Mouse (Mus musculus) kidney, adult 2 months (tissue): ENCODE data around the gene Timm23. TPM values are rescaled to one million over a fixed set of nuclear protein-coding genes. Genes with fewer than 3 reads are reported as not detected.

Experiments used
- DNase-seq: peaks from one replicate; pipeline ENCODE4 v3.0.0; 2021
- H3K27ac ChIP-seq: fragments of 200-500 bp; 2 replicates; pipeline ENCODE4 v1.5.1; 2012; ENCODE audit warnings: low read depth, low read length, control low read depth, inconsistent platforms; ENCODE audit not compliant: insufficient read depth
- H3K27me3 ChIP-seq: fragments of 200-500 bp; replicated peaks from 2 replicates; pipeline ENCODE4 v1.6.1; 2012; ENCODE audit warnings: mild to moderate bottlenecking, moderate library complexity, low read length, inconsistent platforms; ENCODE audit not compliant: control insufficient read depth, insufficient read depth
- H3K36me3 ChIP-seq: fragments of 200-500 bp; 2 replicates; pipeline ENCODE4 v1.6.1; 2012; ENCODE audit warnings: mild to moderate bottlenecking, moderate library complexity, low read length, inconsistent platforms; ENCODE audit not compliant: control insufficient read depth, insufficient read depth
- H3K4me1 ChIP-seq: fragments of 200-500 bp; 2 replicates; pipeline ENCODE4 v1.6.1; 2011; ENCODE audit warnings: low read length; ENCODE audit not compliant: control insufficient read depth, insufficient read depth
- H3K4me3 ChIP-seq: fragments of 200-500 bp; 2 replicates; pipeline ENCODE4 v1.5.1; 2011; ENCODE audit warnings: mild to moderate bottlenecking, low read depth, low read length, control low read depth; ENCODE audit not compliant: insufficient read depth
- CTCF ChIP-seq: fragments of 200-500 bp; conservative IDR thresholded peaks from 2 replicates; pipeline ENCODE4 v1.5.1; 2011; ENCODE audit warnings: low read depth, mild to moderate bottlenecking, control low read depth, low read length, moderate library complexity, mixed read lengths; ENCODE audit not compliant: insufficient read depth, insufficient read length
- POLR2A ChIP-seq: fragments of 200-500 bp; IDR thresholded peaks from one replicate; pipeline ENCODE4 v1.6.1; 2011; ENCODE audit warnings: low read depth, low read length, control low read depth
- WGBS: fragments of 180-500 bp; shearing (Covaris S2); methylation state at CpG from one replicate; pipeline ENCODE4 v1.1.7; 2018; 5-methylcytosine and 5-hydroxymethylcytosine counted together
- polyA plus RNA-seq: library from polyadenylated mRNA; depleted of rRNA; stranded (reverse); fragments of >200 nt; gene quantifications from 2 replicates; pipeline ENCODE4 v1.2.3, GENCODE M21; 2012

The Timm23 gene
- polyA plus RNA-seq, 1 experiment = 189 TPM

DNA sequence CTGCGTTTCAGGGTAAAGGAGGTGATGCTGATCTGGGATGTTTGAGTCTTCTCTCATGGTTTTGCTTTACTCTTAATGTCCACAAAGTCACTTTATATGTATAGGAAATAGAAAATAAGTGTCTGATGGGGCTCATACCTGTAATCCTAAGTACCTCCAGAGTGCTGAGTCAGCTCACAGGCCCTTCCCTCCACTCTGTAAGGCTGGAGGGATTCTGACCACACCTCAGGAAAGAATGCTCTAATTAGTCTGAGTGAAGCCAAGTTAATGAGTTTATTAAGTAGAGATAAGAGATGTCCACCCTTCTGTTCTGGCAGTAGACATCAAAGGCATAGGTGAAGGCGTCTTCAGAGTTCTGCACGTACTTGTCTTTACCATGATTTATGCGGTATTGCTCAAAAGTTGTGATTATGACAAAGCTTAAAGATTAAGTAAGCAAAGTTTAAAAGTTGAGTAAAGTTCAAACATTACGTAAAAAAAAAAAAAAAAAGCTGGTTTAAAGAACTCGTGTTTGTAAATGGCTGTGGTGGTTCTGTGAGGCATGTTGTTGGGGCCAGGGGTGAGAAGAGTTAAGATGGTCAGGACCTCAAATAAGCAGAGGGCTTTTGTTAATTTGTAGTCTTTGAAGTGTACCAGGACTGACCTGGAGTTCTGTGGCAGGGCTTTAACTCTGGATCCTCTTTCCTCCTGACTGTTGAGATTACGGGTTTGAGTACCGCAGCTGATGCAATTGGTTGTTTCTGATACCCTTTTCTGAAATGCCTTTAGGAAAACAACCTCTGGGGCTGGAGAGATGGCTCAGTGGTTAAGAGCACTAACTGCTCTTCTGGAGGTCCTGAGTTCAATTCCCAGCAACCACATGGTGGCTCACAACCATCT, 37.3 kb downstream of the Timm23 start:
- no peak overlapping the region for H3K4me3 ChIP-seq
- peak overlapping the region; percentile 79 for H3K27ac ChIP-seq
- peak; percentile 34 for DNase-seq
- TF ChIP-seq CTCF (no peak), POLR2A (no peak)
- no peaks in the 10 kb centered on the region for H3K36me3 ChIP-seq
- peaks cover 40% of the 10 kb centered on the region for H3K4me1 ChIP-seq
- WGBS = 69% methylated on average over 8 of the region's 8 CpGs
- no peaks in the 10 kb centered on the region for H3K27me3 ChIP-seq

DNA sequence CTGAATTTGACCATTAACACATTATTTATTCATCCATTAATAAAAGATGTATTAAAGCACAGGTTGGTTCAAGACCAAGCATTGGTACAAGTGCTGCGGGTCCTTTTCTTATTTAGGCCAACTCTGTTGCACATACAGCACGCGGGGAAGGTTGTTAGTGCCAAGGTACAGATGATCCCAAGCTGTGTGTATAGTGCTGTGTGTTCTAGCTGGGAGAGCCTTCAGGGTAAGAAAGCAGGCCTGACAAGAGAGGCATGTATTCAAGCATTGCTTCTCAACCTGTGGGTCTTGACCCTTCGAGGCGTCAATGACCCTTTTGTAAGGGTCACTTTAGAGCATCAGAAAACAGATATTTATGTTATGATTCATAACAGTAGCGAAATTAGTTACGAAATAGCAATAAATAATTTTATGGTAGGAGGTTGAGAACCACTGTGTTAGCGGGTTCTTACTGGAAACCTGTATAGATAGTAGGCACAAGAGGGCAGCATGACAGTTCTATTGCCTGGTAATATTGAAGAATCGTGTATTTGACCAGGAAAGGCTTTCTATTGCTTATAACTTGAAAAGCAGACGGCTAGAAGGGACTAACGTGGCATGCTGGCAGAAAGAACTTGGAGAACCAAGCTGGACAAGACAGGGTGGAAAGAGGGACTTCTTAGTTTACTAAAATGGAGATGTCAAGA, 38.4 kb downstream of the Timm23 start:
- WGBS = 85% methylated on average over 11 of the region's 11 CpGs
- no peak overlapping the region for H3K27ac ChIP-seq
- peaks cover 39% of the 10 kb centered on the region for H3K4me1 ChIP-seq
- no peaks in the 10 kb centered on the region for H3K36me3 ChIP-seq
- TF ChIP-seq POLR2A (no peak), CTCF (no peak)
- no peaks in the 10 kb centered on the region for H3K27me3 ChIP-seq
- no peak for DNase-seq
- no peak overlapping the region for H3K4me3 ChIP-seq

DNA sequence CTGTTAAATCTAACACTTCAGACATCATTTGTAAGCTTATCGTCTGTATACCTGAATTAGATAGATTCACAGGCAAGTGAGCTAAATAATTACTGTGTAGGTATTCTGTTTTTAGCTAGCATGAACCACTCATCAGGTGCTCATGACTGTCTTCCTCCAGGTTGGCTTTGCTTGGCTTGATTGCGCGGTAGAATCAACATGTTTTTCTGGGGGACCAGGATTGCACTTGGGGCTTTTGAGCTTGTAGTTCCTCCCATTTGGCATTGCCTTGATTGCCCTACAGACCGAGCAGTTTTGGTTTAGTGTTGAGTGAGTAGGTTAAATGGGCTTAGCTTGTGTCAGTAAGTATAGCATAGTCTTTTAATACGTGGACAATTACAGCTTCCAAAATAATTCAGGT, 39.5 kb downstream of the Timm23 start:
- Histone ChIP-seq H3K36me3 (no peaks in the 10 kb centered on the region), H3K27me3 (no peaks in the 10 kb centered on the region), H3K27ac (no peak overlapping the region), H3K4me3 (no peak overlapping the region), H3K4me1 (peaks cover 30% of the 10 kb centered on the region)
- DNase-seq = no peak
- WGBS = 85% methylated on average over 5 of the region's 5 CpGs
- TF ChIP-seq POLR2A (no peak), CTCF (no peak)

GRCm38 (mm10) chr14:32161090-32161885, 40.4 kb downstream of the Timm23 start:
- 66% methylated on average over 12 of the region's 12 CpGs for WGBS
- Histone ChIP-seq H3K4me3 (0 out of 2 replicates have a peak overlapping the region, but pooled peaks have one; percentile 1), H3K36me3 (no peaks in the 10 kb centered on the region), H3K27me3 (no peaks in the 10 kb centered on the region), H3K4me1 (peaks cover 26% of the 10 kb centered on the region; the same call in 1 of the 2 replicates), H3K27ac (no peak overlapping the region)
- no peak for TF ChIP-seq CTCF
- no peak for TF ChIP-seq POLR2A
- peak; percentile 29 for DNase-seq

DNA sequence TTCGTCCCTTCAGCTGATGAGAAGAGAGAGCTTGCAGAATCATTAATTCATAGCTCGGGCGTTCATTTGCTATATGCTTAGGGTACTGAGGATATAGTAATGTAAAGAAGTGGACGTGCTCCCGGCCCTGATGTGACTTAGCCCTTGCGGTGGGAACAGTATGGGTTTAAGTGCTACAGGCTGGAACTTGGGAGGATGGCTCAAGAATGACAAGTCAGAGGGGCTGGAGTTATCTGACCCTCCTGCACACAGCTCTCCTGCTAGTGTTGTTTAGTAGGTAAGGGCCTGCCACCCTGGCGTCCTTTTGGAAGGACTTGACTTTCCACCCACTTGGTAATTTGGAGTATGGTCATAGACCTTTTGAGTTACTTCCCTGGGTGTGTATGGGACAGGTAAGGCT, 41.1 kb downstream of the Timm23 start:
- Histone ChIP-seq H3K27me3 (no peaks in the 10 kb centered on the region), H3K4me1 (peaks cover 26% of the 10 kb centered on the region; the same call in 1 of the 2 replicates), H3K4me3 (peak overlapping the region; percentile 87), H3K36me3 (no peaks in the 10 kb centered on the region), H3K27ac (peak overlapping the region; percentile 96)
- no peak for TF ChIP-seq POLR2A
- no peak for TF ChIP-seq CTCF
- 12% methylated on average over 7 of the region's 7 CpGs for WGBS
- no peak for DNase-seq

GRCm38 (mm10) chr14:32159690-32160246, 41.9 kb downstream of the Timm23 start, which contains the start of gene Ncoa4:
Gene Ncoa4, plus strand, starts transcription at chr14:32159865.
- H3K4me1 ChIP-seq = peaks cover 21% of the 10 kb centered on the region; the same call in 1 of the 2 replicates
- peak; percentile 68 for TF ChIP-seq POLR2A
- TF ChIP-seq CTCF = no peak

More at GRCm38 (mm10) chr14:32159690-32160246, 41.9 kb downstream of the Timm23 start, which contains the start of gene Ncoa4:
- peak within 1 kb of the TSS; percentile 96 for H3K27ac ChIP-seq
- under 1% methylated on average over 40 of the region's 40 CpGs for WGBS
- peak within 1 kb of the TSS; percentile 87 for H3K4me3 ChIP-seq
- H3K36me3 ChIP-seq = no peaks in the 10 kb centered on the region
- DNase-seq = peak; percentile 99
- no peaks in the 10 kb centered on the region for H3K27me3 ChIP-seq
